In genomic region chr14:121473869-121474268, GRCm38 (mm10) we compare ENCODE assay signal across 17 mouse cellular contexts. TPM values are rescaled to one million over a fixed set of nuclear protein-coding genes. Genes with fewer than 3 reads are reported as not detected.
"Had no signal": no experiment of that assay in that cellular context is flagged by ENCODE, and none has a peak within 500 bp of the region (broad histone marks: within the 10 kb centered on the region; RNA-seq: fewer than 3 reads in every experiment).

No protein-coding gene starts in this region.

- H3K9me3 ChIP-seq: intestine, embryonic 15.5 days; limb, embryonic 10.5 days; liver, embryonic 12.5 days; lung, embryonic 15.5 days; megakaryocyte, embryonic 14.5 days; midbrain, embryonic 15.5 days; neural tube, embryonic 12.5 days had no signal

- H3K4me1 ChIP-seq: intestine, embryonic 15.5 days; limb, embryonic 10.5 days; liver, embryonic 12.5 days; lung, embryonic 15.5 days; midbrain, embryonic 15.5 days; neural tube, embryonic 12.5 days had no signal

- H3K27me3 ChIP-seq: intestine, embryonic 15.5 days; lung, embryonic 15.5 days; midbrain, embryonic 15.5 days; neural tube, embryonic 12.5 days had no signal

- DNase-seq: kidney, postnatal 10 days; lung, postnatal 14 days; spleen, adult 18-20 months; thymus, adult 18-20 months; thymus, postnatal 25 days had no signal

- ATAC-seq: intestine, embryonic 15.5 days; liver, embryonic 12.5 days; midbrain, embryonic 15.5 days had no signal

- H3K4me2 ChIP-seq: intestine, embryonic 15.5 days; liver, embryonic 12.5 days; lung, embryonic 15.5 days; midbrain, embryonic 11.5 days; midbrain, embryonic 15.5 days; neural tube, embryonic 12.5 days had no signal

- H3K9ac ChIP-seq: intestine, embryonic 15.5 days; liver, embryonic 12.5 days; lung, embryonic 15.5 days; midbrain, embryonic 15.5 days; neural tube, embryonic 12.5 days had no signal

- H3K36me3 ChIP-seq: intestine, embryonic 15.5 days; limb, embryonic 10.5 days; liver, embryonic 12.5 days; lung, embryonic 15.5 days; midbrain, embryonic 15.5 days; neural tube, embryonic 12.5 days had no signal

- H3K4me3 ChIP-seq: intestine, embryonic 15.5 days; left cerebral cortex, adult 2 months; limb, embryonic 10.5 days; liver, embryonic 12.5 days; lung, embryonic 15.5 days; megakaryocyte, embryonic 14.5 days; midbrain, embryonic 15.5 days; neural tube, embryonic 12.5 days had no signal

- H3K27ac ChIP-seq: intestine, embryonic 15.5 days; left cerebral cortex, adult 2 months; limb, embryonic 10.5 days; liver, embryonic 12.5 days; lung, embryonic 15.5 days; macrophage; midbrain, embryonic 15.5 days; neural tube, embryonic 12.5 days had no signal

RNA-seq across cellular contexts. Expression of gene Slc15a1, which starts 31.2 kb away (rescaled TPM):
- total RNA-seq: left cerebral cortex, adult 2 months; monocyte, adult 5-6 weeks had no signal
- polyA plus RNA-seq: limb, embryonic 10.5 days; liver, embryonic 12.5 days; macrophage; midbrain, embryonic 11.5 days; neural tube, embryonic 12.5 days; stomach, embryonic 14.5 days had no signal
